Mouse (Mus musculus): Measurements from ENCODE around the gene Ifnab. TPM values are rescaled to one million over a fixed set of nuclear protein-coding genes. Genes with fewer than 3 reads are reported as not detected.

The Ifnab gene
- not detected in 2 replicates for polyA plus RNA-seq (2012; rRNA removed; ENCODE audit: low replicate concordance)

GRCm38 (mm10) chr4:88691259-88691658 is at the start of gene Ifnab:
TSS of gene Ifnab (minus strand) at chr4:88691359.

GRCm38 (mm10) chr4:88721791-88722721 is 30.9 kb upstream of the Ifnab start, which contains the start of the genes Gm26566 and Klhl9:
TSS of gene Gm26566 (plus strand) at chr4:88721805.
TSS of gene Klhl9 (minus strand) at chr4:88722465.

GRCm38 (mm10) chr4:88683812-88684211 is 7.3 kb downstream of the Ifnab start, which contains the start of gene Ifna2:
TSS of gene Ifna2 (minus strand) at chr4:88683912.

GRCm38 (mm10) chr4:88676824-88677223 is 14.3 kb downstream of the Ifnab start, which contains the start of gene Ifna16:
TSS of gene Ifna16 (minus strand) at chr4:88676924.

GRCm38 (mm10) chr4:88644359-88644758 is 46.8 kb downstream of the Ifnab start, which contains the start of gene Ifna13:
TSS of gene Ifna13 (minus strand) at chr4:88644459.

Other genes starting within 250 kb of the Ifnab start
- gene Ifnb1, start 168.6 kb downstream of the Ifnab start, polyA plus RNA-seq (2012; rRNA removed; ENCODE audit: low replicate concordance): not detected in 2 replicates
- gene Ifna15, start 133.1 kb downstream of the Ifnab start, polyA plus RNA-seq (2012; rRNA removed; ENCODE audit: low replicate concordance): not detected in 2 replicates
- not detected in 2 replicates for gene Ifna14, start 119.6 kb downstream of the Ifnab start, polyA plus RNA-seq (2012; rRNA removed; ENCODE audit: low replicate concordance)
- gene Ifna9, start 99.0 kb downstream of the Ifnab start, polyA plus RNA-seq (2012; rRNA removed; ENCODE audit: low replicate concordance): not detected in 2 replicates
- gene Ifna12, start 88.0 kb downstream of the Ifnab start, polyA plus RNA-seq (2012; rRNA removed; ENCODE audit: low replicate concordance): not detected in 2 replicates
- not detected in 2 replicates for gene C87499, start 56.9 kb downstream of the Ifnab start, polyA plus RNA-seq (2012; rRNA removed; ENCODE audit: low replicate concordance)
- not detected in 2 replicates for gene Ifna13, start 46.9 kb downstream of the Ifnab start, polyA plus RNA-seq (2012; rRNA removed; ENCODE audit: low replicate concordance)
- not detected in 2 replicates for gene Ifna16, start 14.4 kb downstream of the Ifnab start, polyA plus RNA-seq (2012; rRNA removed; ENCODE audit: low replicate concordance)
- gene Ifna2, start 7.4 kb downstream of the Ifnab start, polyA plus RNA-seq (2012; rRNA removed; ENCODE audit: low replicate concordance): not detected in 2 replicates
- 0.11 and 0.27 TPM in 2 replicates for gene Gm26566, start 30.4 kb upstream of the Ifnab start, polyA plus RNA-seq (2012; rRNA removed; ENCODE audit: low replicate concordance)
- 5.4 and 7.9 TPM in 2 replicates for gene Klhl9, start 31.1 kb upstream of the Ifnab start, polyA plus RNA-seq (2012; rRNA removed; ENCODE audit: low replicate concordance)
- not detected in 2 replicates for gene Gm13271, start 63.5 kb upstream of the Ifnab start, polyA plus RNA-seq (2012; rRNA removed; ENCODE audit: low replicate concordance)
- not detected in 2 replicates for gene Gm13283, start 68.8 kb upstream of the Ifnab start, polyA plus RNA-seq (2012; rRNA removed; ENCODE audit: low replicate concordance)
- not detected in 2 replicates for gene Gm13290, start 82.5 kb upstream of the Ifnab start, polyA plus RNA-seq (2012; rRNA removed; ENCODE audit: low replicate concordance)
- gene Gm13289, start 85.6 kb upstream of the Ifnab start, polyA plus RNA-seq (2012; rRNA removed; ENCODE audit: low replicate concordance): not detected in 2 replicates
- not detected in 2 replicates for gene Gm13272, start 88.5 kb upstream of the Ifnab start, polyA plus RNA-seq (2012; rRNA removed; ENCODE audit: low replicate concordance)
- not detected in 2 replicates for gene Ifnz, start 90.8 kb upstream of the Ifnab start, polyA plus RNA-seq (2012; rRNA removed; ENCODE audit: low replicate concordance)
- gene Gm13276, start 94.3 kb upstream of the Ifnab start, polyA plus RNA-seq (2012; rRNA removed; ENCODE audit: low replicate concordance): not detected in 2 replicates
- gene Gm13277, start 97.3 kb upstream of the Ifnab start, polyA plus RNA-seq (2012; rRNA removed; ENCODE audit: low replicate concordance): not detected in 2 replicates
- gene Gm13278, start 100.2 kb upstream of the Ifnab start, polyA plus RNA-seq (2012; rRNA removed; ENCODE audit: low replicate concordance): not detected in 2 replicates
- not detected in 2 replicates for gene Gm13275, start 103.1 kb upstream of the Ifnab start, polyA plus RNA-seq (2012; rRNA removed; ENCODE audit: low replicate concordance)
- gene Gm13279, start 106.0 kb upstream of the Ifnab start, polyA plus RNA-seq (2012; rRNA removed; ENCODE audit: low replicate concordance): not detected in 2 replicates
- not detected in 2 replicates for gene Gm13285, start 108.3 kb upstream of the Ifnab start, polyA plus RNA-seq (2012; rRNA removed; ENCODE audit: low replicate concordance)
- gene Gm13287, start 111.9 kb upstream of the Ifnab start, polyA plus RNA-seq (2012; rRNA removed; ENCODE audit: low replicate concordance): 0.49 TPM in 1 of 2 replicates, not detected in the other
- gene Gm13288, start 114.2 kb upstream of the Ifnab start, polyA plus RNA-seq (2012; rRNA removed; ENCODE audit: low replicate concordance): not detected in 2 replicates
- not detected in 2 replicates for gene Ifna7, start 124.9 kb upstream of the Ifnab start, polyA plus RNA-seq (2012; rRNA removed; ENCODE audit: low replicate concordance)
- gene Ifna11, start 128.6 kb upstream of the Ifnab start, polyA plus RNA-seq (2012; rRNA removed; ENCODE audit: low replicate concordance): not detected in 2 replicates
- not detected in 2 replicates for gene Ifna6, start 136.1 kb upstream of the Ifnab start, polyA plus RNA-seq (2012; rRNA removed; ENCODE audit: low replicate concordance)
- not detected in 2 replicates for gene Ifna5, start 144.2 kb upstream of the Ifnab start, polyA plus RNA-seq (2012; rRNA removed; ENCODE audit: low replicate concordance)
- gene Ifna4, start 150.5 kb upstream of the Ifnab start, polyA plus RNA-seq (2012; rRNA removed; ENCODE audit: low replicate concordance): not detected in 2 replicates
- not detected in 2 replicates for gene Ifna1, start 158.7 kb upstream of the Ifnab start, polyA plus RNA-seq (2012; rRNA removed; ENCODE audit: low replicate concordance)
- 0.21 TPM in 1 of 2 replicates, not detected in the other for gene Ifne, start 188.8 kb upstream of the Ifnab start, polyA plus RNA-seq (2012; rRNA removed; ENCODE audit: low replicate concordance)